Mouse (Mus musculus) gastrocnemius, adult 8-10 months (tissue): ENCODE results near the gene Sema4g. TPM values are rescaled to one million over a fixed set of nuclear protein-coding genes. Genes with fewer than 3 reads are reported as not detected.

Experiments
- DNase-seq, 2 experiments: peaks; one replicate each; pipeline ENCODE4 v3.0.0; 2022; ENCODE audit warnings: low spot score in 2 of 2
- total RNA-seq, 4 experiments: library from RNA; stranded (reverse); gene quantifications; 2 replicates each; pipeline ENCODE4 v1.2.4; 2022

The Sema4g gene
- total RNA-seq: under 1 TPM; 0.13 to 0.41 (median 0.21) TPM

- DNase-seq: no peak
These were observed at the start of gene Sema4g for GRCm38 (mm10) chr19:44988831-44989566. Gene Sema4g, plus strand, starts transcription at chr19:44989101.

GRCm38 (mm10) chr19:44959633-44960032 lies 29.3 kb upstream of the Sema4g start:
- no peak for DNase-seq

- no peak for DNase-seq
These were observed 22.9 kb upstream of the Sema4g start for GRCm38 (mm10) chr19:44965978-44966377.

- no peak for DNase-seq
These were observed 20.6 kb upstream of the Sema4g start for GRCm38 (mm10) chr19:44968329-44968728.

- DNase-seq: no peak
These were observed 12.3 kb upstream of the Sema4g start for GRCm38 (mm10) chr19:44976636-44977035.

- DNase-seq: no peak
These were observed 11.8 kb upstream of the Sema4g start for GRCm38 (mm10) chr19:44977148-44977547.

GRCm38 (mm10) chr19:44980787-44981186 lies 8.1 kb upstream of the Sema4g start:
- DNase-seq: no peak

GRCm38 (mm10) chr19:44982477-44983115 lies 6.3 kb upstream of the Sema4g start:
- no peak for DNase-seq

- DNase-seq: no peak
These were observed 5.5 kb upstream of the Sema4g start for GRCm38 (mm10) chr19:44983366-44983765.

GRCm38 (mm10) chr19:44984420-44984819 lies 4.5 kb upstream of the Sema4g start:
- DNase-seq: no peak

GRCm38 (mm10) chr19:44985159-44985988 lies 3.5 kb upstream of the Sema4g start:
- DNase-seq: no peak

GRCm38 (mm10) chr19:44987004-44987403 lies 1.9 kb upstream of the Sema4g start:
- DNase-seq: no peak

GRCm38 (mm10) chr19:44987851-44988250 lies 1.1 kb upstream of the Sema4g start:
- DNase-seq: no peak

GRCm38 (mm10) chr19:44988321-44988720 lies 580 bp upstream of the Sema4g start:
- DNase-seq: no peak

GRCm38 (mm10) chr19:44989567-44990495 lies 930 bp downstream of the Sema4g start:
- no peak for DNase-seq

- no peak for DNase-seq
These were observed 2.1 kb downstream of the Sema4g start for GRCm38 (mm10) chr19:44991031-44991430.

- DNase-seq: no peak
These were observed 3.3 kb downstream of the Sema4g start for GRCm38 (mm10) chr19:44992246-44992645.

- no peak for DNase-seq
These were observed 3.8 kb downstream of the Sema4g start for GRCm38 (mm10) chr19:44992712-44993111.

GRCm38 (mm10) chr19:44997786-44998185 lies 8.9 kb downstream of the Sema4g start:
- no peak for DNase-seq

- DNase-seq: no peak
These were observed 10.7 kb downstream of the Sema4g start for GRCm38 (mm10) chr19:44999647-45000046.

- no peak for DNase-seq
These were observed 13.4 kb downstream of the Sema4g start for GRCm38 (mm10) chr19:45002301-45002700.
